Comparison of ENCODE assay signal across 8 mouse cellular contexts in the genomic region with DNA sequence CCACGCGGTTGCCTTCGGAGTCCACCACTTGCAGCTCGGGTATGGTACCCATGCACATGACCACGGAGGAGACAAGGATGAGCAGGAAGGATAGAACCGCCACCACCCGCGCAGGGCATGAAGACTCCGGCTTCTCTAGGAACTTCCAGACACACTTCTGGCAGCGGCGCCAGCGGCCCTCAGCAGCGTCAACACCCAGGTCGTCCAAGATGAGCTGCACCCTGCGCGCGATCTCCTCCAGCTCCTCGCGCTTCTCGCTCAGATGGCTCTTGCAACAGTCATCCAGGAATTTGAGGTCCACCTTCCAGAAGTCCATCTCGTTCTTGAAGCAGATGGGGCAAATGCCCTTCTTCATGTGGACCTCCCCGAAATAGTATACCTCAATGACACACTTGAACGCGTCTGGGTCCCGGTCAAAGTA. TPM values are rescaled to one million over a fixed set of nuclear protein-coding genes. Genes with fewer than 3 reads are reported as not detected.
DNase-seq lines count a peak whose midpoint lies in the region; ATAC-seq and TF ChIP-seq lines count a peak whose summit lies in the region.

No protein-coding gene starts in this region.

- no peaks in the 10 kb centered on the region for H3K36me3 ChIP-seq in forebrain, embryonic 16.5 days (ENCODE audit: control insufficient read depth, insufficient read depth)

- ATAC-seq in forebrain, embryonic 16.5 days: peak; percentile 10; the same call in 1 of the 2 replicates

- peak overlapping the region; percentile 100 for H3K4me2 ChIP-seq in forebrain, embryonic 16.5 days (ENCODE audit: low read length)

- H3K9me3 ChIP-seq in forebrain, embryonic 16.5 days (ENCODE audit: control insufficient read depth, low read length): no peaks in the 10 kb centered on the region; the same call in 1 of the 2 replicates

- H3K4me1 ChIP-seq in forebrain, embryonic 16.5 days (replicated peaks; ENCODE audit: control insufficient read depth, insufficient read depth, low read length): peaks cover 8% of the 10 kb centered on the region

- no peak for TF ChIP-seq POLR2A in brain, embryonic 14.5 days (IDR thresholded peaks at IDR 0.05; ENCODE audit: borderline replicate concordance, extremely low read depth, insufficient read depth, insufficient read length, poor library complexity, severe bottlenecking)

- TF ChIP-seq CTCF in brain, embryonic 14.5 days (IDR thresholded peaks at IDR 0.05; ENCODE audit: borderline replicate concordance, extremely low read depth, insufficient read depth, insufficient read length): no peak

- peaks cover 12% of the 10 kb centered on the region for H3K27me3 ChIP-seq in forebrain, embryonic 16.5 days (replicated peaks; ENCODE audit: control insufficient read depth, insufficient read depth, low read length)

- peak; percentile 32 for DNase-seq in layer of hippocampus, adult 11-12 months (ENCODE audit: low spot score)
- no peak for DNase-seq in layer of hippocampus, postnatal 10 days (ENCODE audit: low spot score in 2 of 2)
- peak; percentile 53 for DNase-seq in brain, embryonic 14.5 days (ENCODE audit: low read depth)
- DNase-seq in mesoderm, embryonic 11.5 days (ENCODE audit: low read depth, low spot score): peak; percentile 23
- no peak for DNase-seq in urinary bladder, postnatal 4 days (ENCODE audit: low spot score in 2 of 2)
- DNase-seq in cerebellum, postnatal 25 days: no peak
- DNase-seq in left cerebral cortex, postnatal 4 days: no peak

- intact Hi-C loops in left cerebral cortex, postnatal 4 days (cut with DNase I): loop anchor here (10.0 kb wide), 1 partner anchor 79 kb away; no protein-coding TSS in a partner anchor

- peak overlapping the region; percentile 82 for H3K9ac ChIP-seq in forebrain, embryonic 16.5 days (replicated peaks; ENCODE audit: low read depth, low read length)

- whole genome bisulfite sequencing in forebrain, embryonic 16.5 days: 21% methylated on average over 25 of the region's 25 CpGs

- H3K27ac ChIP-seq in forebrain, embryonic 16.5 days (ENCODE audit: low read length): no peak overlapping the region

- H3K4me3 ChIP-seq in forebrain, embryonic 16.5 days (replicated peaks; ENCODE audit: low read length): peak overlapping the region; percentile 69

RNA-seq across cellular contexts. Expression of a gene that starts 1.1 kb away (rescaled TPM):
- 10 to 100 TPM; 26.8 to 29.6 TPM for total RNA-seq in layer of hippocampus, postnatal 10 days (2021)
- 5.4 and 6.4 TPM in 2 replicates for polyA plus RNA-seq in brain, embryonic 14.5 days (2012; rRNA removed)
- polyA plus RNA-seq in forebrain, embryonic 16.5 days (2015; fragmentation: Nextera tagmentation; extraction: Ambion mirVana): 5.0 and 6.6 TPM in 2 replicates
- 10 to 100 TPM; 35.1 to 36.1 TPM for total RNA-seq in left cerebral cortex, postnatal 4 days (2021)

Comparison
In these comparisons a context has a peak if more than half of its experiments do, and no peak if none do; other contexts are left out.
1. DNase-seq: peak in layer of hippocampus, adult 11-12 months (single experiment), brain, embryonic 14.5 days (single experiment) and mesoderm, embryonic 11.5 days (single experiment); none in layer of hippocampus, postnatal 10 days (0 of 2), urinary bladder, postnatal 4 days (0 of 2), cerebellum, postnatal 25 days (0 of 2) and left cerebral cortex, postnatal 4 days (single experiment).